Mouse (Mus musculus) monocyte, adult 5-6 weeks (primary cell): ENCODE measurements around the gene Tmem184b. TPM values are rescaled to one million over a fixed set of nuclear protein-coding genes. Genes with fewer than 3 reads are reported as not detected.

Experiments used
- ATAC-seq: fragments of 153-309, 156-312 bp; replicated peaks from 2 replicates; pipeline ENCODE4 v1.8.0; 2017; ENCODE audit warnings: mild to moderate bottlenecking; ENCODE audit not compliant: low TSS enrichment, insufficient number of reproducible peaks, severe bottlenecking, poor library complexity, low FRiP score
- total RNA-seq: library from RNA; stranded (forward); fragments of 200-1000, 200-491, 200-594 nt; gene quantifications from 3 replicates; pipeline ENCODE4 v1.2.3, GENCODE M21; 2017

The Tmem184b gene
- 10.6 to 25.9 TPM (median 19.9 TPM) in 3 replicates for total RNA-seq

- ATAC-seq: peak; percentile 45
Measured at GRCm38 (mm10) chr15:79402836-79403762, at the start of gene Tmem184b. TSS of gene Tmem184b (minus strand) at chr15:79403569.

GRCm38 (mm10) chr15:79448041-79448440 lies 44.7 kb upstream of the Tmem184b start:
- no peak for ATAC-seq

- ATAC-seq: peak; percentile 74
Measured at GRCm38 (mm10) chr15:79445786-79446654, 42.7 kb upstream of the Tmem184b start.

GRCm38 (mm10) chr15:79443856-79444410 lies 40.6 kb upstream of the Tmem184b start:
- no peak for ATAC-seq

GRCm38 (mm10) chr15:79442961-79443518 lies 39.7 kb upstream of the Tmem184b start:
- no peak for ATAC-seq

GRCm38 (mm10) chr15:79442257-79442611 lies 38.9 kb upstream of the Tmem184b start:
- no peak for ATAC-seq

GRCm38 (mm10) chr15:79441331-79442256 lies 38.2 kb upstream of the Tmem184b start:
- 0 out of 2 replicates have a peak, but pooled peaks have one; percentile 24 for ATAC-seq

GRCm38 (mm10) chr15:79440651-79441330 lies 37.4 kb upstream of the Tmem184b start:
- no peak for ATAC-seq

- ATAC-seq: peak; percentile 20; the same call in 1 of the 2 replicates
Measured at GRCm38 (mm10) chr15:79440223-79440622, 36.9 kb upstream of the Tmem184b start.

GRCm38 (mm10) chr15:79439386-79439785 lies 36.0 kb upstream of the Tmem184b start:
- no peak for ATAC-seq

GRCm38 (mm10) chr15:79438816-79439215 lies 35.4 kb upstream of the Tmem184b start:
- no peak for ATAC-seq

- ATAC-seq: no peak
Measured at GRCm38 (mm10) chr15:79438209-79438810, 34.9 kb upstream of the Tmem184b start.

GRCm38 (mm10) chr15:79437541-79438208 lies 34.3 kb upstream of the Tmem184b start:
- ATAC-seq: no peak

GRCm38 (mm10) chr15:79436481-79436921 lies 33.1 kb upstream of the Tmem184b start:
- ATAC-seq: no peak

- ATAC-seq: no peak
Measured at GRCm38 (mm10) chr15:79435191-79435671, 31.9 kb upstream of the Tmem184b start.

GRCm38 (mm10) chr15:79432892-79433291 lies 29.5 kb upstream of the Tmem184b start:
- ATAC-seq: peak; percentile 64
